Mouse (Mus musculus): Measurements from ENCODE around the gene Pla1a.

DNA sequence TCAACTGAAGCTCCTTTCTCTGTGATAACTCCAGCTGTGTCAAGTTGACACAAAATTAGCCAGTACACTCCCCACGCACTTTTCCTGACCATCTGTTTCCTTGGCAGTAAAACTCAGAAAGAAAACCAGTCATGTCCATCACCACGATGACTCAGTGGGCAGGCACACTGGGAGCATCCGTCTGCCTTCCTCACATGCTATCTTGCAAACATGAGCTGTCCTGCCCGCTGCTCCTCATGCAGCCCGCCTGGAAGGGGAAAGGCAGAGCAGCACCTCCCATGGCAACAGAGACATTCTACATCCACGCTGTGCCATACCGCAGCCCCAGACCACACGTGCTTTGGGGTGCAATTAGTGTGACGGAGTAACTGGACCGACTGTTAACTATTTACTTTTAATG lies 64.6 kb downstream of the Pla1a start:
- no peak for TF ChIP-seq CTCF (IDR thresholded peaks at IDR 0.05; ENCODE audit: extremely low read depth, insufficient read depth, low read length)
- TF ChIP-seq POLR2A (IDR thresholded peaks at IDR 0.05; ENCODE audit: extremely low read depth, insufficient read depth, low read length), result 0 out of 2 replicates have a peak, but pooled peaks have one; percentile 7

All from cortical plate, adult 2 months (tissue).